Mouse (Mus musculus): ENCODE results near the gene Erc1. TPM values are rescaled to one million over a fixed set of nuclear protein-coding genes. Genes with fewer than 3 reads are reported as not detected.

The Erc1 gene
- polyA plus RNA-seq, 1 experiment from 2014 or later, result 12.7 TPM

DNA sequence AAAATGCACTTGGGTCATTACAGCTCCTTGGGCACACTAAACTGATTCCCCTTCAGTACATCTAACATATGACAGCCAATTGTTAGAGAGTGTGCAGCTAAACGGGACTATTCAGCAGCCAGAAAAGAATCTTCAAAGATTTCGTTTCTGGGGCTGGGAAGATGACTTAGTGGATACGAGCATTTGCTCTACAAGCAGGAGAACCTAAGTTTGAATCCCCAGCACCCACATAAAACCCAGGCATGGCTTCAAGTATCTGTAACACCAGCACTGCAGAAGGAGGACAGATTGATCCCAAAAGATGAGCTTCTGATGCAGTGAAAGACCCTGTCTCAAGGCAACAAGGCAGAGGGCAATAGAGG lies 1.4 kb upstream of the Erc1 start:
- Histone ChIP-seq H3K9ac (ENCODE audit: low read length) (peak overlapping the region; percentile 96), H3K27ac (ENCODE audit: low read length) (peak overlapping the region; percentile 99), H3K4me3 (ENCODE audit: low read length) (peak overlapping the region; percentile 97), H3K4me2 (ENCODE audit: low read depth, low read length) (peak overlapping the region; percentile 89), H3K4me1 (ENCODE audit: control insufficient read depth, insufficient read depth, low read length) (peaks cover 24% of the 10 kb centered on the region), H3K9me3 (replicated peaks; ENCODE audit: control insufficient read depth, low read length) (no peaks in the 10 kb centered on the region), H3K27me3 (ENCODE audit: control insufficient read depth, insufficient read depth, low read length) (no peaks in the 10 kb centered on the region), H3K36me3 (ENCODE audit: control insufficient read depth, insufficient read depth) (no peaks in the 10 kb centered on the region)
- no peak for ATAC-seq (replicated peaks; ENCODE audit: extremely low read depth, insufficient read depth, low FRiP score)
- 58% methylated on average over 3 of the region's 3 CpGs for WGBS

GRCm38 (mm10) chr6:119848696-119849347 lies 855 bp upstream of the Erc1 start:
- Histone ChIP-seq H3K27ac (ENCODE audit: low read length) (peak overlapping the region; percentile 99), H3K36me3 (ENCODE audit: control insufficient read depth, insufficient read depth) (no peaks in the 10 kb centered on the region), H3K27me3 (ENCODE audit: control insufficient read depth, insufficient read depth, low read length) (no peaks in the 10 kb centered on the region), H3K9me3 (replicated peaks; ENCODE audit: control insufficient read depth, low read length) (no peaks in the 10 kb centered on the region), H3K9ac (ENCODE audit: low read length) (peak overlapping the region; percentile 96), H3K4me2 (ENCODE audit: low read depth, low read length) (peak overlapping the region; percentile 89), H3K4me1 (ENCODE audit: control insufficient read depth, insufficient read depth, low read length) (peaks cover 21% of the 10 kb centered on the region), H3K4me3 (ENCODE audit: low read length) (peak overlapping the region; percentile 97)
- 12% methylated on average over 13 of the region's 13 CpGs for WGBS
- peak; percentile 26 for ATAC-seq (replicated peaks; ENCODE audit: extremely low read depth, insufficient read depth, low FRiP score)

- Histone ChIP-seq H3K9me3 (replicated peaks; ENCODE audit: control insufficient read depth, low read length) (no peaks in the 10 kb centered on the region), H3K4me2 (ENCODE audit: low read depth, low read length) (peak overlapping the region; percentile 89), H3K27ac (ENCODE audit: low read length) (peak overlapping the region; percentile 99), H3K36me3 (ENCODE audit: control insufficient read depth, insufficient read depth) (no peaks in the 10 kb centered on the region), H3K27me3 (ENCODE audit: control insufficient read depth, insufficient read depth, low read length) (no peaks in the 10 kb centered on the region), H3K4me1 (ENCODE audit: control insufficient read depth, insufficient read depth, low read length) (peaks cover 21% of the 10 kb centered on the region), H3K4me3 (ENCODE audit: low read length) (peak overlapping the region; percentile 97), H3K9ac (ENCODE audit: low read length) (peak overlapping the region; percentile 96)
- no peak; the same call in 1 of the 2 replicates for ATAC-seq (replicated peaks; ENCODE audit: extremely low read depth, insufficient read depth, low FRiP score)
- WGBS, result 0% methylated on average over 39 of the region's 40 CpGs
Measured at GRCm38 (mm10) chr6:119847518-119848033, 391 bp downstream of the Erc1 start.

- ATAC-seq (replicated peaks; ENCODE audit: extremely low read depth, insufficient read depth, low FRiP score), result no peak
- H3K4me3 ChIP-seq (ENCODE audit: low read length), result peak overlapping the region; percentile 97
- H3K9me3 ChIP-seq (replicated peaks; ENCODE audit: control insufficient read depth, low read length), result no peaks in the 10 kb centered on the region
- no peaks in the 10 kb centered on the region for H3K36me3 ChIP-seq (ENCODE audit: control insufficient read depth, insufficient read depth)
- H3K4me1 ChIP-seq (ENCODE audit: control insufficient read depth, insufficient read depth, low read length), result peaks cover 21% of the 10 kb centered on the region
- no peaks in the 10 kb centered on the region for H3K27me3 ChIP-seq (ENCODE audit: control insufficient read depth, insufficient read depth, low read length)
- H3K27ac ChIP-seq (ENCODE audit: low read length), result peak overlapping the region; percentile 99
- WGBS, result 27% methylated on average over 11 of the region's 11 CpGs
- peak overlapping the region; percentile 96 for H3K9ac ChIP-seq (ENCODE audit: low read length)
- peak overlapping the region; percentile 89 for H3K4me2 ChIP-seq (ENCODE audit: low read depth, low read length)
Measured at GRCm38 (mm10) chr6:119846751-119847517, 1.0 kb downstream of the Erc1 start.

DNA sequence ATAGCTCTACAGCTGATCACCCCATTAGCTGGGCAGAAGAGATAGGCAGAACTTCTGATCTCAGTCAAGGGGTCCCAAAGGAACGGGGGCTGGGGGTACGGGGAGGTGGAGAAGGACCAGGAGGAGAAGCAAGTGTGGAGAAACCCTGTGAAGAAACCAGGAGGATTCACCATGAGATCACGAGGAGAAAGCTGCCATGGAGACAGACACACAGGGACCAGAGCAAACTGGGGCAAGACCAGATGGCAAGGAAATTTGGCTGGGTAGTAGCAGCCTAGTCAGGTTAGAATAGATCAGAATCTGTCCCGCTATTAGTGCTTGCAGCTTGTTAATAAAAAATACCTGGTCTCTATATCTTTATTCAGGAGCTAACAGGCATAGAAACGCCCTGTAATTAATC lies 18.0 kb downstream of the Erc1 start:
- Histone ChIP-seq H3K27ac (ENCODE audit: low read length) (no peak overlapping the region), H3K4me2 (ENCODE audit: low read depth, low read length) (no peak overlapping the region), H3K27me3 (ENCODE audit: control insufficient read depth, insufficient read depth, low read length) (no peaks in the 10 kb centered on the region), H3K4me3 (ENCODE audit: low read length) (no peak overlapping the region), H3K9me3 (replicated peaks; ENCODE audit: control insufficient read depth, low read length) (no peaks in the 10 kb centered on the region), H3K9ac (ENCODE audit: low read length) (no peak overlapping the region), H3K4me1 (ENCODE audit: control insufficient read depth, insufficient read depth, low read length) (peaks cover 14% of the 10 kb centered on the region; the same call in 1 of the 2 replicates), H3K36me3 (ENCODE audit: control insufficient read depth, insufficient read depth) (no peaks in the 10 kb centered on the region)
- WGBS, result 84% methylated on average over 5 of the region's 5 CpGs
- ATAC-seq (replicated peaks; ENCODE audit: extremely low read depth, insufficient read depth, low FRiP score), result no peak

DNA sequence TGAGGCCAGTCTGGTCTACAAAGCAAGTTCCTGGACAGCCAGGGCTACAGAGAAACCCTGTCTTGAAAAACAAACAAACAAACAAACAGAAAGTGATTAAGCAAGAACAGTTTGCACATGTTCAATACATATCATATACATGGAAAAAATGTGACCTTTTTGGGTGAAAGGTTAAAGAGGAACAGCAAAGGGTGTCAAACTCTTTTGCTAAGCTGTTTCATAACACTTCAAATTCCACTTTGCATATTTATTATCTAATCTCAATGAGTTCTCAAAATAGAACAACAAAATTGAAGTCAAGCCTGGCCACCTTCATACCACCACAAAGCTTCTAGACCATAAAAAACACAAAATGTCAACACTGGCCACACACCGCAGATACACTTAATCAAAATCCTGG lies 19.8 kb downstream of the Erc1 start:
- WGBS, result 57% methylated on average over 1 of the region's 1 CpGs
- Histone ChIP-seq H3K27ac (ENCODE audit: low read length) (peak overlapping the region; percentile 46), H3K9me3 (replicated peaks; ENCODE audit: control insufficient read depth, low read length) (no peaks in the 10 kb centered on the region), H3K36me3 (ENCODE audit: control insufficient read depth, insufficient read depth) (peaks cover 7% of the 10 kb centered on the region; the same call in 1 of the 2 replicates), H3K9ac (ENCODE audit: low read length) (no peak overlapping the region), H3K4me1 (ENCODE audit: control insufficient read depth, insufficient read depth, low read length) (peaks cover 14% of the 10 kb centered on the region; the same call in 1 of the 2 replicates), H3K4me3 (ENCODE audit: low read length) (no peak overlapping the region), H3K4me2 (ENCODE audit: low read depth, low read length) (no peak overlapping the region), H3K27me3 (ENCODE audit: control insufficient read depth, insufficient read depth, low read length) (no peaks in the 10 kb centered on the region)
- no peak for ATAC-seq (replicated peaks; ENCODE audit: extremely low read depth, insufficient read depth, low FRiP score)

- Histone ChIP-seq H3K27ac (ENCODE audit: low read length) (no peak overlapping the region), H3K36me3 (ENCODE audit: control insufficient read depth, insufficient read depth) (peaks cover 7% of the 10 kb centered on the region; the same call in 1 of the 2 replicates), H3K27me3 (ENCODE audit: control insufficient read depth, insufficient read depth, low read length) (no peaks in the 10 kb centered on the region), H3K4me2 (ENCODE audit: low read depth, low read length) (no peak overlapping the region), H3K9me3 (replicated peaks; ENCODE audit: control insufficient read depth, low read length) (no peaks in the 10 kb centered on the region), H3K4me3 (ENCODE audit: low read length) (no peak overlapping the region), H3K4me1 (ENCODE audit: control insufficient read depth, insufficient read depth, low read length) (peaks cover 14% of the 10 kb centered on the region; the same call in 1 of the 2 replicates), H3K9ac (ENCODE audit: low read length) (no peak overlapping the region)
- WGBS, result 75% methylated on average over 4 of the region's 4 CpGs
- no peak for ATAC-seq (replicated peaks; ENCODE audit: extremely low read depth, insufficient read depth, low FRiP score)
Measured at GRCm38 (mm10) chr6:119826701-119827100, 21.3 kb downstream of the Erc1 start.

- Histone ChIP-seq H3K27me3 (ENCODE audit: control insufficient read depth, insufficient read depth, low read length) (no peaks in the 10 kb centered on the region), H3K36me3 (ENCODE audit: control insufficient read depth, insufficient read depth) (peaks cover 13% of the 10 kb centered on the region), H3K4me1 (ENCODE audit: control insufficient read depth, insufficient read depth, low read length) (0 out of 2 replicates have a peak, but pooled peaks cover 4% of the 10 kb centered on the region), H3K4me2 (ENCODE audit: low read depth, low read length) (no peak overlapping the region), H3K9ac (ENCODE audit: low read length) (no peak overlapping the region), H3K9me3 (replicated peaks; ENCODE audit: control insufficient read depth, low read length) (0 out of 2 replicates have a peak, but pooled peaks cover 3% of the 10 kb centered on the region), H3K4me3 (ENCODE audit: low read length) (no peak overlapping the region), H3K27ac (ENCODE audit: low read length) (no peak overlapping the region)
- 86% methylated on average over 1 of the region's 1 CpGs for WGBS
- no peak for ATAC-seq (replicated peaks; ENCODE audit: extremely low read depth, insufficient read depth, low FRiP score)
Measured at GRCm38 (mm10) chr6:119822216-119822615, 25.8 kb downstream of the Erc1 start.

DNA sequence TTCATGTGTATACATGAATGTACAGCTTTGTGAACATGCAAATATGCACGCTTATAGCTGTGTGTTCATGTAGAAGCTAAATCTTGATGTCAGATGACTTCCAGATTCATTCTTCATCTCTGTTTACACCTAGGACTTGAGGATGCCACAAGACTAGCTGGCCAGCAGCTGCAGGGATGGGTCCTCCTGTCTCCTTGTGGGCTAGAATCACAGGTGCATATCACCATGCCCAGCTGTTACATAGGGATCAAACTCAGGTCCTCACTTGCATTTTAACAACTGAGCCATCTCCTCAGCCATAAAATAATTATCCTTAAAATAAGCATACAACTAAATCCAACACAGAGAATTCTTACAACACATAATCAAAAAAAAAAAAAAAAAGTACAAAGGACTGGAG lies 26.8 kb downstream of the Erc1 start:
- no peak overlapping the region for H3K9ac ChIP-seq (ENCODE audit: low read length)
- H3K4me1 ChIP-seq (ENCODE audit: control insufficient read depth, insufficient read depth, low read length), result no peaks in the 10 kb centered on the region
- H3K27me3 ChIP-seq (ENCODE audit: control insufficient read depth, insufficient read depth, low read length), result no peaks in the 10 kb centered on the region
- H3K36me3 ChIP-seq (ENCODE audit: control insufficient read depth, insufficient read depth), result peaks cover 13% of the 10 kb centered on the region
- H3K9me3 ChIP-seq (replicated peaks; ENCODE audit: control insufficient read depth, low read length), result 0 out of 2 replicates have a peak, but pooled peaks cover 3% of the 10 kb centered on the region
- ATAC-seq (replicated peaks; ENCODE audit: extremely low read depth, insufficient read depth, low FRiP score), result no peak
- H3K4me2 ChIP-seq (ENCODE audit: low read depth, low read length), result no peak overlapping the region
- no peak overlapping the region for H3K4me3 ChIP-seq (ENCODE audit: low read length)
- H3K27ac ChIP-seq (ENCODE audit: low read length), result no peak overlapping the region
- WGBS, result 90% methylated on average over 1 of the region's 1 CpGs

Measured in heart, embryonic 16.5 days (tissue).